ENCODE assay signal across 19 mouse cellular contexts in the genomic region with DNA sequence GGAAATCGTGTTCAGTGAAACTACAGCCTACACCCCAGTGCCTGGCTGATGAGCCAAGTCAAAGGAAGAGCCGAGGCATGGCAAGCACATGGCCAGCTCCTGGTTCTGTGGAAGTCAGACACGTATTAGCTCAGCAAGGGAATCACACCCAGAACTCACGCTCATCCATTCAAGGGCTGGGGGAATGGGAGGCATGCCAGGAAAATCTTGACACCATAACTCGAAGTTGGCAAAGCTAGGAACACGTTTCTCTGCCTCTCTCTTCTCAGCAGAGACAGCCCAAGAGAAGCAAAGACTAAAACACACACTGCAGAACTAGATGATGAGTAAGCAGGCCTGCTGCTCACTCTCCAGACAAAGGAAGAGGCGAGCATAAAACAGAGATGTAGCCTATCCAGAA. TPM values are rescaled to one million over a fixed set of nuclear protein-coding genes. Genes with fewer than 3 reads are reported as not detected.
DNase-seq lines count a peak whose midpoint lies in the region; ATAC-seq lines count a peak whose summit lies in the region.
"Had no signal": no experiment of that assay in that cellular context is flagged by ENCODE, and none has a peak within 500 bp of the region (broad histone marks: within the 10 kb centered on the region; RNA-seq: fewer than 3 reads in every experiment).

No protein-coding gene starts in this region.

- no peak for ATAC-seq in embryonic facial prominence, embryonic 14.5 days (ENCODE audit: low read depth)
- ATAC-seq: hindbrain, postnatal 0 days; Patski had no signal

- H3K27me3 ChIP-seq in embryonic facial prominence, embryonic 14.5 days (replicated peaks; ENCODE audit: control insufficient read depth, insufficient read depth, low read length): no peaks in the 10 kb centered on the region
- no peaks in the 10 kb centered on the region for H3K27me3 ChIP-seq in embryonic facial prominence, embryonic 10.5 days (replicated peaks; ENCODE audit: low read depth, poor library complexity, severe bottlenecking)
- H3K27me3 ChIP-seq in heart, embryonic 10.5 days (ENCODE audit: insufficient read depth, poor library complexity, severe bottlenecking): peaks cover 12% of the 10 kb centered on the region; the same call in 1 of the 2 replicates
- H3K27me3 ChIP-seq: neural tube, embryonic 13.5 days had no signal

- no peaks in the 10 kb centered on the region for H3K36me3 ChIP-seq in embryonic facial prominence, embryonic 14.5 days (ENCODE audit: control insufficient read depth, insufficient read depth, low read length)
- no peaks in the 10 kb centered on the region for H3K36me3 ChIP-seq in embryonic facial prominence, embryonic 10.5 days (replicated peaks)
- H3K36me3 ChIP-seq in heart, embryonic 10.5 days: no peaks in the 10 kb centered on the region
- H3K36me3 ChIP-seq: limb, embryonic 12.5 days; midbrain, embryonic 10.5 days; neural tube, embryonic 13.5 days had no signal

- no peak overlapping the region for H3K27ac ChIP-seq in embryonic facial prominence, embryonic 14.5 days (replicated peaks; ENCODE audit: low read depth, low read length)
- H3K27ac ChIP-seq in embryonic facial prominence, embryonic 10.5 days (replicated peaks): no peak overlapping the region
- H3K27ac ChIP-seq in heart, embryonic 10.5 days: no peak overlapping the region
- H3K27ac ChIP-seq: hindbrain, postnatal 0 days; limb, embryonic 12.5 days; midbrain, embryonic 10.5 days; neural tube, embryonic 13.5 days; stomach, postnatal 0 days had no signal

- intact Hi-C loops in left cerebral cortex, postnatal 14 days (cut with DNase I): loop anchor here (1.0 to 10.0 kb wide), 5 partner anchors 176 to 1228 kb away; a partner anchor contains a TSS

- H3K9me3 ChIP-seq in embryonic facial prominence, embryonic 14.5 days (ENCODE audit: control insufficient read depth, low read length): no peaks in the 10 kb centered on the region
- H3K9me3 ChIP-seq in embryonic facial prominence, embryonic 10.5 days: no peaks in the 10 kb centered on the region
- H3K9me3 ChIP-seq in heart, embryonic 10.5 days: no peaks in the 10 kb centered on the region
- H3K9me3 ChIP-seq: limb, embryonic 12.5 days; midbrain, embryonic 10.5 days; neural tube, embryonic 13.5 days had no signal

- DNase-seq in embryonic facial prominence, embryonic 14.5 days (ENCODE audit: low spot score): peak; percentile 34
- DNase-seq in embryonic facial prominence, embryonic 10.5 days (ENCODE audit: low spot score): no peak
- DNase-seq in MN1 (ENCODE audit: low spot score): peak; percentile 16
- DNase-seq in frontal cortex, postnatal 36 days (ENCODE audit: low spot score in 2 of 2): peak; percentile 41 to 46
- DNase-seq in left cerebral cortex, postnatal 14 days (ENCODE audit: low spot score in 2 of 2): peak; percentile 54 to 69
- DNase-seq in heart, embryonic 10.5 days (ENCODE audit: low spot score): no peak
- DNase-seq in adrenal gland, postnatal 25 days: no peak
- DNase-seq in adrenal gland, adult 18-20 months (ENCODE audit: low spot score in 2 of 2): no peak
- DNase-seq: cerebellum, adult 9-10 months; gastrocnemius, postnatal 10 days; kidney, adult 8-10 months; kidney, postnatal 4 days; lung, postnatal 36 days had no signal

- H3K9ac ChIP-seq in embryonic facial prominence, embryonic 14.5 days (ENCODE audit: low read depth, low read length): no peak overlapping the region
- H3K9ac ChIP-seq: limb, embryonic 12.5 days; neural tube, embryonic 13.5 days had no signal

- no peaks in the 10 kb centered on the region for H3K4me1 ChIP-seq in embryonic facial prominence, embryonic 14.5 days (ENCODE audit: control insufficient read depth, insufficient read depth, low read length)
- peaks cover 4% of the 10 kb centered on the region; the same call in 1 of the 2 replicates for H3K4me1 ChIP-seq in embryonic facial prominence, embryonic 10.5 days
- peaks cover 5% of the 10 kb centered on the region; the same call in 1 of the 2 replicates for H3K4me1 ChIP-seq in heart, embryonic 10.5 days
- H3K4me1 ChIP-seq: limb, embryonic 12.5 days; midbrain, embryonic 10.5 days; neural tube, embryonic 13.5 days had no signal

- H3K4me2 ChIP-seq in embryonic facial prominence, embryonic 14.5 days (ENCODE audit: low read depth, low read length): no peak overlapping the region
- H3K4me2 ChIP-seq: limb, embryonic 12.5 days; neural tube, embryonic 13.5 days had no signal

- WGBS in embryonic facial prominence, embryonic 14.5 days: 57% methylated on average over 7 of the region's 7 CpGs
- WGBS in embryonic facial prominence, embryonic 10.5 days: 71% methylated on average over 7 of the region's 7 CpGs
- WGBS in heart, embryonic 10.5 days: 57% methylated on average over 7 of the region's 7 CpGs

- no peak overlapping the region for H3K4me3 ChIP-seq in embryonic facial prominence, embryonic 14.5 days (ENCODE audit: low read depth, low read length)
- H3K4me3 ChIP-seq in embryonic facial prominence, embryonic 10.5 days: no peak overlapping the region
- no peak overlapping the region for H3K4me3 ChIP-seq in heart, embryonic 10.5 days
- H3K4me3 ChIP-seq: limb, embryonic 12.5 days; midbrain, embryonic 10.5 days; neural tube, embryonic 13.5 days had no signal

RNA-seq across cellular contexts. Expression of a gene that starts 53.5 kb away (rescaled TPM):
- 53.9 and 55.2 TPM in 2 replicates for polyA plus RNA-seq in embryonic facial prominence, embryonic 14.5 days (2014; fragmentation: Nextera tagmentation; extraction: Ambion mirVana)
- polyA plus RNA-seq in embryonic facial prominence, embryonic 10.5 days (2016; fragmentation: Nextera tagmentation; extraction: Ambion mirVana): 25.2 and 28.0 TPM in 2 replicates
- 10 to 100 TPM; 60.6 to 61.4 TPM for total RNA-seq in left cerebral cortex, postnatal 14 days (2021)
- 34.7 and 44.9 TPM in 2 replicates for polyA plus RNA-seq in heart, embryonic 10.5 days (2016; fragmentation: Nextera tagmentation; extraction: Ambion mirVana)
- total RNA-seq in adrenal gland, postnatal 25 days (2021): 74.9 and 90.0 TPM in 2 replicates
- total RNA-seq in adrenal gland, adult 18-20 months (2021): 10 to 100 TPM; 58.2 to 64.8 TPM

Comparison
In these comparisons a context has a peak if more than half of its experiments do, and no peak if none do; other contexts are left out.
1. DNase-seq: peak in embryonic facial prominence, embryonic 14.5 days (single experiment), MN1 (single experiment), frontal cortex, postnatal 36 days (2 of 2) and left cerebral cortex, postnatal 14 days (2 of 2); none in embryonic facial prominence, embryonic 10.5 days (single experiment), heart, embryonic 10.5 days (single experiment), adrenal gland, postnatal 25 days (single experiment) and adrenal gland, adult 18-20 months (0 of 2).